Mouse (Mus musculus): ENCODE measurements around the gene Glrx5. TPM values are rescaled to one million over a fixed set of nuclear protein-coding genes. Genes with fewer than 3 reads are reported as not detected.

Glrx5 gene
- polyA plus RNA-seq, 1 experiment from 2014 or later: 197 TPM

- Histone ChIP-seq H3K4me2 (no peak overlapping the region), H3K4me1 (ENCODE audit: control insufficient read depth, insufficient read depth, low read length) (peaks cover 5% of the 10 kb centered on the region; the same call in 1 of the 2 replicates), H3K27me3 (ENCODE audit: control insufficient read depth, insufficient read depth, low read length) (no peaks in the 10 kb centered on the region), H3K9me3 (ENCODE audit: control insufficient read depth, low read length) (no peaks in the 10 kb centered on the region), H3K36me3 (ENCODE audit: control insufficient read depth, insufficient read depth, low read length) (no peaks in the 10 kb centered on the region), H3K9ac (ENCODE audit: low read length) (no peak overlapping the region), H3K27ac (ENCODE audit: low read depth, low read length) (no peak overlapping the region), H3K4me3 (ENCODE audit: low read depth, low read length) (no peak overlapping the region)
- ATAC-seq (ENCODE audit: low FRiP score) (no peak), DNase-seq (ENCODE audit: low spot score, missing footprints) (peak; percentile 44)
- WGBS: 91% methylated on average over 6 of the region's 6 CpGs
Observed at GRCm38 (mm10) chr12:105086781-105087180, 54.3 kb downstream of the Glrx5 start.

- DNase-seq (ENCODE audit: low spot score, missing footprints): peak; percentile 31
- ATAC-seq (ENCODE audit: low FRiP score): no peak
- WGBS: 85% methylated on average over 3 of the region's 3 CpGs
- Histone ChIP-seq H3K4me3 (ENCODE audit: low read depth, low read length) (no peak overlapping the region), H3K4me1 (ENCODE audit: control insufficient read depth, insufficient read depth, low read length) (peaks cover 5% of the 10 kb centered on the region; the same call in 1 of the 2 replicates), H3K9me3 (ENCODE audit: control insufficient read depth, low read length) (no peaks in the 10 kb centered on the region), H3K27me3 (ENCODE audit: control insufficient read depth, insufficient read depth, low read length) (no peaks in the 10 kb centered on the region), H3K9ac (ENCODE audit: low read length) (no peak overlapping the region), H3K36me3 (ENCODE audit: control insufficient read depth, insufficient read depth, low read length) (no peaks in the 10 kb centered on the region), H3K27ac (ENCODE audit: low read depth, low read length) (no peak overlapping the region), H3K4me2 (no peak overlapping the region)
Observed at GRCm38 (mm10) chr12:105087353-105087752, 54.9 kb downstream of the Glrx5 start.

GRCm38 (mm10) chr12:105089231-105089630 lies 56.7 kb downstream of the Glrx5 start:
- Histone ChIP-seq H3K27me3 (ENCODE audit: control insufficient read depth, insufficient read depth, low read length) (no peaks in the 10 kb centered on the region), H3K27ac (ENCODE audit: low read depth, low read length) (no peak overlapping the region), H3K9me3 (ENCODE audit: control insufficient read depth, low read length) (no peaks in the 10 kb centered on the region), H3K9ac (ENCODE audit: low read length) (no peak overlapping the region), H3K4me3 (ENCODE audit: low read depth, low read length) (no peak overlapping the region), H3K36me3 (ENCODE audit: control insufficient read depth, insufficient read depth, low read length) (no peaks in the 10 kb centered on the region), H3K4me1 (ENCODE audit: control insufficient read depth, insufficient read depth, low read length) (peaks cover 10% of the 10 kb centered on the region), H3K4me2 (no peak overlapping the region)
- ATAC-seq (ENCODE audit: low FRiP score) (peak; percentile 76), DNase-seq (ENCODE audit: low spot score, missing footprints) (peak; percentile 89)
- WGBS: 19% methylated on average over 5 of the region's 5 CpGs

GRCm38 (mm10) chr12:105091604-105092003 lies 59.1 kb downstream of the Glrx5 start:
- no peaks in the 10 kb centered on the region for H3K9me3 ChIP-seq (ENCODE audit: control insufficient read depth, low read length)
- WGBS: 86% methylated on average over 6 of the region's 6 CpGs
- no peak for ATAC-seq (ENCODE audit: low FRiP score)

More at GRCm38 (mm10) chr12:105091604-105092003, 59.1 kb downstream of the Glrx5 start:
- no peaks in the 10 kb centered on the region for H3K36me3 ChIP-seq (ENCODE audit: control insufficient read depth, insufficient read depth, low read length)
- no peak overlapping the region for H3K9ac ChIP-seq (ENCODE audit: low read length)
- no peak overlapping the region for H3K4me3 ChIP-seq (ENCODE audit: low read depth, low read length)
- H3K27me3 ChIP-seq (ENCODE audit: control insufficient read depth, insufficient read depth, low read length): no peaks in the 10 kb centered on the region
- H3K27ac ChIP-seq (ENCODE audit: low read depth, low read length): no peak overlapping the region
- peak; percentile 54 for DNase-seq (ENCODE audit: low spot score, missing footprints)
- no peak overlapping the region for H3K4me2 ChIP-seq
- H3K4me1 ChIP-seq (ENCODE audit: control insufficient read depth, insufficient read depth, low read length): peaks cover 10% of the 10 kb centered on the region

Small RNA genes lying within 50 kb of the gene (microRNA-seq; reads per million reads assigned to microRNA genes)
- 2.8 reads per million, percentile 12 among the genes with 10 or more reads in this experiment for gene Mir3069

Other genes with a start within 250 kb of the Glrx5 start
- 1.9 and 2.5 TPM in 2 replicates for gene Clmn, start 167.6 kb upstream of the Glrx5 start, polyA plus RNA-seq (2014; fragmentation: Nextera tagmentation; extraction: Ambion mirVana)
- gene Syne3, start 22.9 kb upstream of the Glrx5 start, polyA plus RNA-seq (2014; fragmentation: Nextera tagmentation; extraction: Ambion mirVana): 0.10 TPM in 1 of 2 replicates, not detected in the other
- not detected in 2 replicates for gene Tcl1b2, start 113.3 kb downstream of the Glrx5 start, polyA plus RNA-seq (2014; fragmentation: Nextera tagmentation; extraction: Ambion mirVana)
- gene Tcl1b1, start 127.0 kb downstream of the Glrx5 start, polyA plus RNA-seq (2014; fragmentation: Nextera tagmentation; extraction: Ambion mirVana): not detected in 2 replicates
- gene Tcl1b5, start 143.7 kb downstream of the Glrx5 start, polyA plus RNA-seq (2014; fragmentation: Nextera tagmentation; extraction: Ambion mirVana): not detected in 2 replicates
- not detected in 2 replicates for gene Tcl1b3, start 158.4 kb downstream of the Glrx5 start, polyA plus RNA-seq (2014; fragmentation: Nextera tagmentation; extraction: Ambion mirVana)
- gene Tcl1b4, start 169.3 kb downstream of the Glrx5 start, polyA plus RNA-seq (2014; fragmentation: Nextera tagmentation; extraction: Ambion mirVana): not detected in 2 replicates
- not detected in 2 replicates for gene Tcl1, start 190.1 kb downstream of the Glrx5 start, polyA plus RNA-seq (2014; fragmentation: Nextera tagmentation; extraction: Ambion mirVana)